Mouse (Mus musculus) cortical plate, adult 2 months (tissue): ENCODE measurements around the gene Capzb.

Experiments used
- CTCF ChIP-seq: fragments of 200-500 bp; IDR thresholded peaks from 2 replicates; pipeline ENCODE4 v1.5.1; 2011; ENCODE audit warnings: mild to moderate bottlenecking, control low read depth, low read length; ENCODE audit not compliant: insufficient read depth; ENCODE audit errors: extremely low read depth
- POLR2A ChIP-seq: fragments of 200-500 bp; IDR thresholded peaks from 2 replicates; pipeline ENCODE4 v1.6.1; 2011; ENCODE audit warnings: mild to moderate bottlenecking, low read length, control low read depth; ENCODE audit not compliant: insufficient read depth; ENCODE audit errors: extremely low read depth

GRCm38 (mm10) chr4:139142985-139143384 is 49.7 kb upstream of the Capzb start:
- TF ChIP-seq POLR2A (no peak), CTCF (no peak)
